Mouse (Mus musculus): ENCODE data around the gene Eno1. TPM values are rescaled to one million over a fixed set of nuclear protein-coding genes. Genes with fewer than 3 reads are reported as not detected.

The Eno1 gene
- polyA plus RNA-seq, 1 experiment, result 25.2 TPM

DNA sequence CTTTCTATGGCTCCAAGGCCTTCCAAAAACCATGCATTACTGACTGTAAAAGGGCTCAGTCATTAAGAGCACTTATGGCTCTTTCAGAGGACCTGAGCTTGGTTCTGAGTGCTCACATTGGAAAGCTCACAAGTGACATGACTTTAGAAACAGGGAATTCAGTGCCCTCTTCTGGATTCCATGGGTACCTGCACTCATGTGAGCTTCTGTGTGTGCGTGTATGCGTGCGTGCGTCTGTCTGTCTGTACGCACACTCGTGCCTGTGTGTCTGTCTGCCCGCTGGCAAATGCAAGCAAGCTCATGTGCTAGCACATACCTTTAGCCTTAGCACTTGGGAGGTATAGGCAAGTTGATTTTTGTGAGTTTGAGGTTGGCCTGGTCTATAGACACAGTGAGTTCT, 59.4 kb downstream of the Eno1 start:
- no peak overlapping the region for H3K4me3 ChIP-seq (replicated peaks)
- H3K36me3 ChIP-seq (ENCODE audit: control insufficient read depth), result peaks cover 9% of the 10 kb centered on the region
- H3K27me3 ChIP-seq (ENCODE audit: control insufficient read depth), result no peaks in the 10 kb centered on the region
- H3K4me1 ChIP-seq (ENCODE audit: control insufficient read depth), result peaks cover 2% of the 10 kb centered on the region
- no peak for TF ChIP-seq TAL1 (IDR thresholded peaks at IDR 0.05; ENCODE audit: low read length)
- TF ChIP-seq GATA1 (IDR thresholded peaks at IDR 0.05; ENCODE audit: low read length), result no peak
- H3K9me3 ChIP-seq (ENCODE audit: control insufficient read depth, low read length), result no peaks in the 10 kb centered on the region

Other genes starting within 250 kb of the Eno1 start
- gene H6pd, start 227.7 kb upstream of the Eno1 start, polyA plus RNA-seq (2012), result 0.03 and 0.06 TPM in 2 replicates
- gene Gpr157, start 149.4 kb upstream of the Eno1 start, polyA plus RNA-seq (2012), result 0.01 and 0.02 TPM in 2 replicates
- not detected in 2 replicates for gene Slc2a5, start 117.4 kb upstream of the Eno1 start, polyA plus RNA-seq (2012)
- gene Slc2a7, start 87.7 kb upstream of the Eno1 start, polyA plus RNA-seq (2012), result not detected in 2 replicates
- not detected in 2 replicates for gene Car6, start 35.4 kb upstream of the Eno1 start, polyA plus RNA-seq (2012)
- gene Rere, start 44.9 kb downstream of the Eno1 start, polyA plus RNA-seq (2012), result 3.1 and 3.5 TPM in 2 replicates